Mouse (Mus musculus): Measurements from ENCODE around the gene Naa10. TPM values are rescaled to one million over a fixed set of nuclear protein-coding genes. Genes with fewer than 3 reads are reported as not detected.

Naa10 gene
- polyA plus RNA-seq, 1 experiment from 2014 or later, result 184 TPM

- 63% methylated on average over 3 of the region's 3 CpGs for WGBS
- Histone ChIP-seq H3K4me1 (ENCODE audit: control insufficient read depth, insufficient read depth, low read length) (no peaks in the 10 kb centered on the region), H3K9ac (ENCODE audit: low read depth, low read length) (no peak overlapping the region), H3K27me3 (replicated peaks; ENCODE audit: control insufficient read depth, insufficient read depth, low read length) (no peaks in the 10 kb centered on the region), H3K4me3 (ENCODE audit: low read length) (no peak overlapping the region), H3K36me3 (ENCODE audit: control insufficient read depth, insufficient read depth, low read length) (no peaks in the 10 kb centered on the region), H3K4me2 (ENCODE audit: low read depth, low read length) (no peak overlapping the region), H3K27ac (ENCODE audit: low read length) (no peak overlapping the region), H3K9me3 (ENCODE audit: control insufficient read depth, low read length) (no peaks in the 10 kb centered on the region)
- ATAC-seq, result no peak
These were observed 23.8 kb downstream of the Naa10 start for GRCm38 (mm10) chrX:73897959-73898358.

GRCm38 (mm10) chrX:73895719-73896118 lies 26.0 kb downstream of the Naa10 start, which contains the start of gene L1cam:
Gene L1cam, minus strand, starts transcription at chrX:73896105.
- Histone ChIP-seq H3K9me3 (ENCODE audit: control insufficient read depth, low read length) (no peaks in the 10 kb centered on the region), H3K4me3 (ENCODE audit: low read length) (no peak within 1 kb of the TSS), H3K9ac (ENCODE audit: low read depth, low read length) (no peak within 1 kb of the TSS), H3K36me3 (ENCODE audit: control insufficient read depth, insufficient read depth, low read length) (no peaks in the 10 kb centered on the region), H3K27me3 (replicated peaks; ENCODE audit: control insufficient read depth, insufficient read depth, low read length) (no peaks in the 10 kb centered on the region), H3K27ac (ENCODE audit: low read length) (no peak within 1 kb of the TSS), H3K4me1 (ENCODE audit: control insufficient read depth, insufficient read depth, low read length) (no peaks in the 10 kb centered on the region), H3K4me2 (ENCODE audit: low read depth, low read length) (no peak within 1 kb of the TSS)
- ATAC-seq, result no peak
- 15% methylated on average over 2 of the region's 2 CpGs for WGBS

GRCm38 (mm10) chrX:73892833-73893232 lies 28.9 kb downstream of the Naa10 start:
- ATAC-seq, result no peak
- H3K36me3 ChIP-seq (ENCODE audit: control insufficient read depth, insufficient read depth, low read length), result no peaks in the 10 kb centered on the region
- H3K4me3 ChIP-seq (ENCODE audit: low read length), result no peak overlapping the region
- no peak overlapping the region for H3K27ac ChIP-seq (ENCODE audit: low read length)
- H3K4me1 ChIP-seq (ENCODE audit: control insufficient read depth, insufficient read depth, low read length), result no peaks in the 10 kb centered on the region
- no peak overlapping the region for H3K4me2 ChIP-seq (ENCODE audit: low read depth, low read length)
- H3K9ac ChIP-seq (ENCODE audit: low read depth, low read length), result no peak overlapping the region
- no peaks in the 10 kb centered on the region for H3K27me3 ChIP-seq (replicated peaks; ENCODE audit: control insufficient read depth, insufficient read depth, low read length)
- WGBS, result 93% methylated on average over 14 of the region's 14 CpGs
- H3K9me3 ChIP-seq (ENCODE audit: control insufficient read depth, low read length), result no peaks in the 10 kb centered on the region

- Histone ChIP-seq H3K4me3 (ENCODE audit: low read length) (no peak within 1 kb of the TSS), H3K27me3 (replicated peaks; ENCODE audit: control insufficient read depth, insufficient read depth, low read length) (no peaks in the 10 kb centered on the region), H3K9me3 (ENCODE audit: control insufficient read depth, low read length) (no peaks in the 10 kb centered on the region), H3K4me1 (ENCODE audit: control insufficient read depth, insufficient read depth, low read length) (no peaks in the 10 kb centered on the region), H3K4me2 (ENCODE audit: low read depth, low read length) (no peak within 1 kb of the TSS), H3K27ac (ENCODE audit: low read length) (no peak within 1 kb of the TSS), H3K9ac (ENCODE audit: low read depth, low read length) (no peak within 1 kb of the TSS), H3K36me3 (ENCODE audit: control insufficient read depth, insufficient read depth, low read length) (no peaks in the 10 kb centered on the region)
- no peak for ATAC-seq
- 66% methylated on average over 6 of the region's 6 CpGs for WGBS
These were observed 30.1 kb downstream of the Naa10 start, which contains the start of gene Avpr2 for GRCm38 (mm10) chrX:73891551-73892152. Gene Avpr2, plus strand, starts transcription at chrX:73892102.

- no peak overlapping the region for H3K9ac ChIP-seq (ENCODE audit: low read depth, low read length)
- H3K4me2 ChIP-seq (ENCODE audit: low read depth, low read length), result no peak overlapping the region; the same call in 1 of the 2 replicates
- no peaks in the 10 kb centered on the region for H3K4me1 ChIP-seq (ENCODE audit: control insufficient read depth, insufficient read depth, low read length)
- no peak for ATAC-seq
- WGBS, result 30% methylated on average over 6 of the region's 6 CpGs
- no peaks in the 10 kb centered on the region for H3K36me3 ChIP-seq (ENCODE audit: control insufficient read depth, insufficient read depth, low read length)
- H3K4me3 ChIP-seq (ENCODE audit: low read length), result no peak overlapping the region
- no peaks in the 10 kb centered on the region for H3K9me3 ChIP-seq (ENCODE audit: control insufficient read depth, low read length)
- no peak overlapping the region for H3K27ac ChIP-seq (ENCODE audit: low read length)
- peaks cover 19% of the 10 kb centered on the region for H3K27me3 ChIP-seq (replicated peaks; ENCODE audit: control insufficient read depth, insufficient read depth, low read length)
These were observed 40.3 kb downstream of the Naa10 start for GRCm38 (mm10) chrX:73881463-73881862.

GRCm38 (mm10) chrX:73881036-73881427 lies 40.7 kb downstream of the Naa10 start:
- 19% methylated on average over 16 of the region's 16 CpGs for WGBS
- Histone ChIP-seq H3K27ac (ENCODE audit: low read length) (no peak overlapping the region), H3K9ac (ENCODE audit: low read depth, low read length) (no peak overlapping the region), H3K4me2 (ENCODE audit: low read depth, low read length) (peak overlapping the region; percentile 64), H3K27me3 (replicated peaks; ENCODE audit: control insufficient read depth, insufficient read depth, low read length) (peaks cover 19% of the 10 kb centered on the region), H3K36me3 (ENCODE audit: control insufficient read depth, insufficient read depth, low read length) (no peaks in the 10 kb centered on the region), H3K4me1 (ENCODE audit: control insufficient read depth, insufficient read depth, low read length) (no peaks in the 10 kb centered on the region), H3K4me3 (ENCODE audit: low read length) (peak overlapping the region; percentile 46), H3K9me3 (ENCODE audit: control insufficient read depth, low read length) (no peaks in the 10 kb centered on the region)
- peak; percentile 28; the same call in 1 of the 2 replicates for ATAC-seq

- no peaks in the 10 kb centered on the region for H3K36me3 ChIP-seq (ENCODE audit: control insufficient read depth, insufficient read depth, low read length)
- peaks cover 19% of the 10 kb centered on the region for H3K27me3 ChIP-seq (replicated peaks; ENCODE audit: control insufficient read depth, insufficient read depth, low read length)
- H3K27ac ChIP-seq (ENCODE audit: low read length), result no peak overlapping the region
- peak overlapping the region; percentile 64 for H3K4me2 ChIP-seq (ENCODE audit: low read depth, low read length)
- H3K4me3 ChIP-seq (ENCODE audit: low read length), result peak overlapping the region; percentile 46
- H3K9me3 ChIP-seq (ENCODE audit: control insufficient read depth, low read length), result no peaks in the 10 kb centered on the region
- H3K4me1 ChIP-seq (ENCODE audit: control insufficient read depth, insufficient read depth, low read length), result no peaks in the 10 kb centered on the region
- ATAC-seq, result peak; percentile 46
- 14% methylated on average over 38 of the region's 48 CpGs for WGBS
- H3K9ac ChIP-seq (ENCODE audit: low read depth, low read length), result peak overlapping the region; percentile 51; the same call in 1 of the 2 replicates
These were observed 41.3 kb downstream of the Naa10 start for GRCm38 (mm10) chrX:73880194-73881035.

GRCm38 (mm10) chrX:73877014-73877413 lies 44.7 kb downstream of the Naa10 start:
- no peak overlapping the region for H3K9ac ChIP-seq (ENCODE audit: low read depth, low read length)

GRCm38 (mm10) chrX:73875881-73876280 lies 45.9 kb downstream of the Naa10 start:
- no peak overlapping the region for H3K9ac ChIP-seq (ENCODE audit: low read depth, low read length)
- no peaks in the 10 kb centered on the region for H3K4me1 ChIP-seq (ENCODE audit: control insufficient read depth, insufficient read depth, low read length)
- ATAC-seq, result no peak
- H3K27ac ChIP-seq (ENCODE audit: low read length), result no peak overlapping the region
- no peaks in the 10 kb centered on the region for H3K36me3 ChIP-seq (ENCODE audit: control insufficient read depth, insufficient read depth, low read length)
- no peaks in the 10 kb centered on the region for H3K9me3 ChIP-seq (ENCODE audit: control insufficient read depth, low read length)
- no peak overlapping the region for H3K4me2 ChIP-seq (ENCODE audit: low read depth, low read length)
- no peak overlapping the region for H3K4me3 ChIP-seq (ENCODE audit: low read length)
- peaks cover 14% of the 10 kb centered on the region for H3K27me3 ChIP-seq (replicated peaks; ENCODE audit: control insufficient read depth, insufficient read depth, low read length)
- 58% methylated on average over 2 of the region's 2 CpGs for WGBS

More at GRCm38 (mm10) chrX:73877014-73877413, 44.7 kb downstream of the Naa10 start:
- H3K27me3 ChIP-seq (replicated peaks; ENCODE audit: control insufficient read depth, insufficient read depth, low read length), result peaks cover 16% of the 10 kb centered on the region
- H3K4me1 ChIP-seq (ENCODE audit: control insufficient read depth, insufficient read depth, low read length), result no peaks in the 10 kb centered on the region
- H3K27ac ChIP-seq (ENCODE audit: low read length), result no peak overlapping the region
- no peak overlapping the region for H3K4me2 ChIP-seq (ENCODE audit: low read depth, low read length)
- WGBS, result 75% methylated on average over 1 of the region's 1 CpGs
- no peak for ATAC-seq
- no peaks in the 10 kb centered on the region for H3K36me3 ChIP-seq (ENCODE audit: control insufficient read depth, insufficient read depth, low read length)
- H3K4me3 ChIP-seq (ENCODE audit: low read length), result no peak overlapping the region
- H3K9me3 ChIP-seq (ENCODE audit: control insufficient read depth, low read length), result no peaks in the 10 kb centered on the region

All from intestine, embryonic 16.5 days (tissue).